Mouse (Mus musculus) forebrain, embryonic 12.5 days (tissue): Measurements from ENCODE around the gene Hnmt. TPM values are rescaled to one million over a fixed set of nuclear protein-coding genes. Genes with fewer than 3 reads are reported as not detected.
"Not testable (repeated sequence)": the region's sequence is repeated elsewhere in the genome, so short reads cannot be mapped to it uniquely, and the experiment has no call there.

Experiments
- ATAC-seq: fragments of 200-750 bp; cut with Nextera tagmentation; 2 replicates; pipeline ENCODE4 v1.8.0; 2017; ENCODE audit warnings: moderate TSS enrichment; ENCODE audit not compliant: low FRiP score
- H3K27ac ChIP-seq: fragments of 300-500 bp; sonication (generic); 2 replicates; pipeline ENCODE4 v1.5.1; 2016; ENCODE audit warnings: mild to moderate bottlenecking
- H3K27me3 ChIP-seq: fragments of 300-500 bp; sonication (generic); 2 replicates; pipeline ENCODE4 v1.6.1; 2016; ENCODE audit warnings: mild to moderate bottlenecking
- H3K36me3 ChIP-seq: fragments of 300-500 bp; sonication (generic); replicated peaks from 2 replicates; pipeline ENCODE4 v1.6.1; 2016; ENCODE audit warnings: mild to moderate bottlenecking
- H3K4me1 ChIP-seq: fragments of 300-500 bp; sonication (generic); 2 replicates; pipeline ENCODE4 v1.6.1; 2016
- H3K4me2 ChIP-seq: fragments of 300-500 bp; sonication (generic); 2 replicates; pipeline ENCODE4 v1.6.1; 2016; ENCODE audit warnings: mild to moderate bottlenecking, moderate library complexity
- H3K4me3 ChIP-seq: fragments of 300-500 bp; sonication (generic); replicated peaks from 2 replicates; pipeline ENCODE4 v1.5.1; 2016; ENCODE audit warnings: mild to moderate bottlenecking
- H3K9ac ChIP-seq: fragments of 300-500 bp; sonication (generic); 2 replicates; pipeline ENCODE4 v1.6.1; 2016; ENCODE audit warnings: mild to moderate bottlenecking
- H3K9me3 ChIP-seq: fragments of 300-500 bp; sonication (generic); 2 replicates; pipeline ENCODE4 v1.6.1; 2016
- WGBS: fragments of 180-500 bp; shearing (Covaris S2); methylation state at CpG from one replicate; pipeline ENCODE4 v1.1.7; 2016; 5-methylcytosine and 5-hydroxymethylcytosine counted together
- polyA plus RNA-seq: library from polyadenylated mRNA; unstranded; fragments of >200 nt; fragmentation: Nextera tagmentation; extraction: Ambion mirVana; gene quantifications from 2 replicates; pipeline ENCODE4 v1.2.1, GENCODE M21; 2016

Gene Hnmt
- polyA plus RNA-seq, 1 experiment from 2014 or later = 1.4 TPM

DNA sequence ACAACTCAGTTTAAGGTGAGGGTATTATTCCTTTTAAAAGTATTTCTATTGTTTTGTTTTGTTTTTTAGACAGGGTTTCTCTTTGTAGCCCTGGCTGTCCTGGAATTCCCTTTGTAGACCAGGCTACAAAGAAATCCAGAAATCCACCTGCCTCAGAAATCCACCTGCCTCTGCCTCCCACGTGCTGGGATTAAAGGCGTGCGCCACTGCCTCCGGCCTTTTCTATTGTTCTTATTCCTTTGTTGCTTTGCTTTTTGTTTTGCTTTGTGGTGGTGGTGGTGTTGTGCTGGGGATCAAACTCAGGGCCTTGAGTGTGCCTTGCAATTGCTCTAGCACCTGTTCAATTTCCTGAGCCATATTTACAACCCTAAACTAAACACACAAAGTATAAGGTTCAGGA is 50.4 kb downstream of the Hnmt start:
- no peaks in the 10 kb centered on the region for H3K36me3 ChIP-seq
- no peak overlapping the region for H3K27ac ChIP-seq
- H3K27me3 ChIP-seq = no peaks in the 10 kb centered on the region
- H3K4me3 ChIP-seq = no peak overlapping the region
- H3K4me2 ChIP-seq = no peak overlapping the region
- no peak for ATAC-seq
- WGBS = 90% methylated on average over 4 of the region's 4 CpGs
- H3K9me3 ChIP-seq = no peaks in the 10 kb centered on the region
- no peak overlapping the region for H3K9ac ChIP-seq
- no peaks in the 10 kb centered on the region for H3K4me1 ChIP-seq

DNA sequence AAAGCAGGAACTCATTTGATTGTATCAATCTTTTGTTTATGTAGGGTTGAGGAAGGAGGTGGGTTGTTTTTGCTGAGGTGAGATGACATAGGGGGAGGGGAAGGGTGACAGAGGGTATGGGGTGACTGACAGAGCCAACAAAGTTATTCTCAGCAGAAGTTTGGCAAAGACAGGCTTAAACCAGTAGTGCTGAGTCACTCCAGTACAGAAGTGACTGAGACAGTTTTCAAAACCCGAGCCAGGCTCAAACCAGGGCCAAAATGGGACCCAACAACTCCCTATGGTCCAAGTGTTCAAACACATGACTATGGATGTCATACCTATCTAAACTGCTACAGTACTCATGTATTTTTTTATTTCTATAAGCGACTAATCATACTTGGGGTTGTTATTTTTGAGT is 52.4 kb downstream of the Hnmt start:
- Histone ChIP-seq H3K4me2 (no peak overlapping the region), H3K36me3 (no peaks in the 10 kb centered on the region), H3K27me3 (no peaks in the 10 kb centered on the region), H3K4me3 (no peak overlapping the region), H3K27ac (no peak overlapping the region), H3K9me3 (no peaks in the 10 kb centered on the region), H3K4me1 (no peaks in the 10 kb centered on the region), H3K9ac (no peak overlapping the region)
- WGBS = 80% methylated on average over 2 of the region's 2 CpGs
- no peak for ATAC-seq

DNA sequence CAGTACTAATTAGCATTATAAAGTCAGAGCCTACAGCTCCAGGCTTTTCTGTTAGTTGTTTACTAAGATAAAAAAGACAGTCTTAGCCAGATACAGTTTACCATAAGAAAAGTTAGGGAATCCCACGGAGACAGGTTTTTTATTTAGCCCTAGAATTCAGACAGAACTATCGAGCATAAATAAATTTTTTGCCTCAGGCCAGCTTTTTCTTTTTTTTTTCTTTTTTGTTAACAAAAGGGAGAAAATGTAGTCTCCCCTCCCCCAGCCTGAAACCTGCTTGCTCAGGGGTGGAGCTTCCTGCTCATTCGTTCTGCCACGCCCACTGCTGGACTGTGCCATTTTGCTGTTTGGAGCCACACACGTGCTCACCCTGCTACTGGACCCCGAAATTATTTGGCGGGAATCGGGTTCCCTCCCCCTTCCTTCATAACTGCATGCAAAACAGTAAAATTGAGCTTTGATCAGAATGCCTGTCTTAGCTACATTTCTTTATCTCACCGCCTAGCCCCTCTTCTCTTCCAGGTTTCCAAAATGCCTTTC is 59.1 kb downstream of the Hnmt start:
- 86% methylated on average over 9 of the region's 9 CpGs for WGBS

DNA sequence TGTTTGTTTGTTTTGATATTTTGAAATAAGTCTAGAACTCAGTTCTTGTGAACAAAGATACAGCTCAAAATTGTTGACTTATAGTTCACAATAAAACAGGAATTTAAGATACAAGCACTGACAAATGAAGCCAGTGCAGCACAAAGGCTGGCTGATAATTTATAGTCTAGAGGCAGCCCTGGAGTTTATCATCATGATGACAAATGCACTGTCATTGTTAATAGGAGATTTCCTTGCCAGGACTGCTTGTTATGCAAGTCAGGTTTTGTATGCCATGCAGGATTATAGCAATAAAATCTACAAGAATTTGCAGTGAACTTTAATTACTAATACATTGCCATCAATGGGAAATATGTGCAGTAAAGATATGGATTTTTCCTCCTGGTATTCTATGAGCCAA is 61.9 kb downstream of the Hnmt start:
- H3K4me2 ChIP-seq = no peak overlapping the region
- H3K9ac ChIP-seq = no peak overlapping the region
- no peaks in the 10 kb centered on the region for H3K9me3 ChIP-seq
- no peaks in the 10 kb centered on the region for H3K4me1 ChIP-seq
- H3K36me3 ChIP-seq = no peaks in the 10 kb centered on the region
- no peak overlapping the region for H3K27ac ChIP-seq
- H3K4me3 ChIP-seq = no peak overlapping the region
- no peak for ATAC-seq
- H3K27me3 ChIP-seq = no peaks in the 10 kb centered on the region

More for the DNA sequence above, 59.1 kb downstream of the Hnmt start:
- H3K4me1 ChIP-seq, H3K36me3 ChIP-seq, ATAC-seq, H3K27me3 ChIP-seq, H3K9me3 ChIP-seq, H3K4me2 ChIP-seq, H3K9ac ChIP-seq, H3K4me3 ChIP-seq, H3K27ac ChIP-seq: not testable (repeated sequence)

DNA sequence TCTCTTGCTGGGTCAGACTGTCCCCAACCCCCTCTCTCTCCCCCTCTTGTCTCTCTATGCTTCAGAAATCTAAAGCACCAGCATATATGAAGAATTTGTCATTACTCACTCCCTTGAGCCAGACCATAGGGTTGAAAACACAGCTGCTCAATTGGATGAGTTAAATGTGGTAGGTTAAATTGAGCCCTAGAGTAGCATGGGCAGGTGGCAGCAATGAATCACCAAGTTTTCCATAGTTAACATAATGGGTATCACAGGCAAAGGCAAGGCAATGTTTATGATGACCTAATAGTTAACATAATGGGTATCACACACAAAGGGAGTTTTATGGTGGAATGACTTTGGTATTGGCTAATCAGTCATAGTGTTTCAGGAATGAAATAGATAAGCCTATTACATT is 65.9 kb downstream of the Hnmt start:
- Histone ChIP-seq H3K27me3 (no peaks in the 10 kb centered on the region), H3K27ac (no peak overlapping the region), H3K4me1 (no peaks in the 10 kb centered on the region), H3K9me3 (no peaks in the 10 kb centered on the region), H3K4me2 (no peak overlapping the region), H3K9ac (no peak overlapping the region), H3K4me3 (no peak overlapping the region), H3K36me3 (no peaks in the 10 kb centered on the region)
- no peak for ATAC-seq

DNA sequence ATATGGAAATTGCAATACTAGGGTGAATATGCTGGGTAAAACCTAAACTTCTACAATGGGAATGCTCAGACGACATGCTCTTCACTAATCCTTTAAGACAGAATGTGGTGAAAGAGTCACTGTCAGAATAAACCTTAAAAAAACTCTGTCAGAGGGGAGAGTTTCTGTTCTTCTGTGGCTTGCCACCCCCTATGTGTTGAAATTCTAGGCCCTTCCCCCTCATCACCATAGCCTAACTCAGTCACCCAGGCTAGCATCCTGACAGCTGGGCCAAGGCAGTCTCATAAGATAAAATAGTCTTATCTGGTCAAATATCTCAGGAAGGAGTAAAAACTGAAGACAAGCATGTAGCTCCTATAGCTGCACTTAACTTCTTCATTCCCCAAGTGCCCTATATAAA is 66.3 kb downstream of the Hnmt start:
- WGBS = 57% methylated on average over 1 of the region's 1 CpGs

DNA sequence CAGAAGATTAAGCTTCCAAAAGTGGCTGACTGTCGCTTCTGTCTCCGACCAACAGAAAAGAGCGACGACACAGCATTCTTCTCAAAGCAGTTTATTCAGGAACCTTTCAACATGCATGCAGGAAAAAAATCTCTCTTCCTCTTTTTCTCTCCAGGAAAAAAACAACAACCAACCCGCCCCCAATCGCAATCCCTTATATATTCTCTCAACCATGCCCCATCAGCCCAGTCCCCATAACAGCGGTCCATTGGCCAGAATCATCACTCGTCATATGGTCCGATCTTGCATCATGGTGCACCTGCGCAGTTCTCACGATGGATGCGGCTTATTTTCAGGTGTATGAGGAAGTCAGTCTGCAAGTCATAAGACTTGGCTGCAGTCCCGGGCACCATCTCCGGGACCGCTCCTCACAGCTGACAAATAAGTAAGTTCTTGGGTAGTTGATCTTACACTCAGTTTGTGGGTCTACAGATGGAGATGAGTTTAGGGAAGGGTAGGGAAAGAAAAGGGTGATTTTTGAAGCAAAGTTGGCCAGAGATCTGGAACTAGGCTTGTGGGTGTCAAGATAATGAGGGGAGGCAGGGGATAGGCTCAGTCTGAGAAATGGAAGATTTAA is 88.4 kb downstream of the Hnmt start:
- not testable (repeated sequence) for H3K9ac ChIP-seq, H3K4me2 ChIP-seq, H3K27ac ChIP-seq, H3K4me1 ChIP-seq, H3K9me3 ChIP-seq, H3K4me3 ChIP-seq, H3K36me3 ChIP-seq, ATAC-seq, H3K27me3 ChIP-seq
- WGBS = 95% methylated on average over 15 of the region's 15 CpGs

More for the DNA sequence above, 66.3 kb downstream of the Hnmt start:
- Histone ChIP-seq H3K27me3 (no peaks in the 10 kb centered on the region), H3K4me2 (no peak overlapping the region), H3K27ac (no peak overlapping the region), H3K36me3 (no peaks in the 10 kb centered on the region), H3K9me3 (no peaks in the 10 kb centered on the region), H3K4me3 (no peak overlapping the region), H3K9ac (no peak overlapping the region), H3K4me1 (no peaks in the 10 kb centered on the region)
- ATAC-seq = no peak

Other genes with a start within 250 kb of the Hnmt start
- not detected in 2 replicates for gene Tbpl2, start 47.2 kb upstream of the Hnmt start, polyA plus RNA-seq
- gene Il1f8, start 103.8 kb upstream of the Hnmt start, polyA plus RNA-seq = not detected in 2 replicates
- gene Il1f9, start 137.1 kb upstream of the Hnmt start, polyA plus RNA-seq = not detected in 2 replicates
- gene Il1f6, start 166.0 kb upstream of the Hnmt start, polyA plus RNA-seq = not detected in 2 replicates
- gene Il1f5, start 227.6 kb upstream of the Hnmt start, polyA plus RNA-seq = not detected in 2 replicates
- gene Il1f10, start 241.8 kb upstream of the Hnmt start, polyA plus RNA-seq = not detected in 2 replicates